In genomic region chr11:62614876-62615410, GRCm38 (mm10) we compare ENCODE assay signal across 12 mouse cellular contexts. TPM values are rescaled to one million over a fixed set of nuclear protein-coding genes. Genes with fewer than 3 reads are reported as not detected.
DNase-seq lines count a peak whose midpoint lies in the region; ATAC-seq and TF ChIP-seq lines count a peak whose summit lies in the region.
"Had no signal": no experiment of that assay in that cellular context is flagged by ENCODE, and none has a peak within 500 bp of the region (broad histone marks: within the 10 kb centered on the region; RNA-seq: fewer than 3 reads in every experiment).

No protein-coding gene starts in this region.

- peak overlapping the region; percentile 86; the same call in 1 of the 2 replicates for H3K27ac ChIP-seq in neural tube, embryonic 11.5 days (ENCODE audit: low read depth, low read length)
- peak overlapping the region; percentile 87 for H3K27ac ChIP-seq in forebrain, postnatal 0 days (ENCODE audit: low read depth, low read length)
- H3K27ac ChIP-seq in midbrain, embryonic 11.5 days (ENCODE audit: low read depth, low read length): no peak overlapping the region

- no peak for DNase-seq in neural tube, embryonic 11.5 days (ENCODE audit: low spot score)
- no peak for DNase-seq in neural tube, embryonic 10.5 days (ENCODE audit: extremely low spot score, low spot score)
- DNase-seq in forebrain, postnatal 0 days: no peak
- no peak for DNase-seq in midbrain, embryonic 11.5 days (ENCODE audit: low spot score, missing footprints)
- DNase-seq in gastrocnemius, adult 8-10 months (ENCODE audit: low spot score in 2 of 2): no peak
- DNase-seq in left cerebral cortex, postnatal 4 days: no peak
- DNase-seq in kidney, adult 18-20 months: no peak
- DNase-seq: cerebellum, postnatal 36 days; kidney, adult 11 months; layer of hippocampus, adult 9-11 months; lung, postnatal 14 days had no signal

- WGBS in neural tube, embryonic 11.5 days: 87% methylated on average over 8 of the region's 8 CpGs
- WGBS in forebrain, postnatal 0 days: 66% methylated on average over 8 of the region's 8 CpGs
- 87% methylated on average over 8 of the region's 8 CpGs for WGBS in midbrain, embryonic 11.5 days

- intact Hi-C loops in left cerebral cortex, postnatal 4 days (cut with DNase I): loop anchor here (5.0 kb wide), 2 partner anchors 32 to 62 kb away; partner anchors contain the start of genes Lrrc75a and Mmgt2

- no peak for TF ChIP-seq CTCF in forebrain, postnatal 0 days (IDR thresholded peaks at IDR 0.05; ENCODE audit: low read depth)

- H3K4me1 ChIP-seq in neural tube, embryonic 11.5 days (ENCODE audit: control insufficient read depth, insufficient read depth, low read length): peaks cover 19% of the 10 kb centered on the region
- peaks cover 13% of the 10 kb centered on the region for H3K4me1 ChIP-seq in forebrain, postnatal 0 days (ENCODE audit: insufficient read depth)
- peaks cover 23% of the 10 kb centered on the region for H3K4me1 ChIP-seq in midbrain, embryonic 11.5 days (ENCODE audit: control insufficient read depth, insufficient read depth, low read length)

- H3K4me2 ChIP-seq in neural tube, embryonic 11.5 days (ENCODE audit: low read depth): no peak overlapping the region
- H3K4me2 ChIP-seq in forebrain, postnatal 0 days (ENCODE audit: low read depth): no peak overlapping the region
- H3K4me2 ChIP-seq in midbrain, embryonic 11.5 days: no peak overlapping the region

- no peak for ATAC-seq in neural tube, embryonic 11.5 days (ENCODE audit: insufficient read depth, low FRiP score, low TSS enrichment)
- no peak for ATAC-seq in forebrain, postnatal 0 days
- ATAC-seq in midbrain, embryonic 11.5 days (ENCODE audit: low FRiP score): no peak

- H3K9ac ChIP-seq in neural tube, embryonic 11.5 days (ENCODE audit: low read length): no peak overlapping the region; the same call in 1 of the 2 replicates
- H3K9ac ChIP-seq in forebrain, postnatal 0 days: no peak overlapping the region
- H3K9ac ChIP-seq in midbrain, embryonic 11.5 days (ENCODE audit: low read length): peak overlapping the region; percentile 62

- peaks cover 3% of the 10 kb centered on the region; the same call in 1 of the 2 replicates for H3K36me3 ChIP-seq in neural tube, embryonic 11.5 days (ENCODE audit: control insufficient read depth, insufficient read depth, low read length)
- H3K36me3 ChIP-seq in forebrain, postnatal 0 days (ENCODE audit: insufficient read depth): 0 out of 2 replicates have a peak, but pooled peaks cover 8% of the 10 kb centered on the region
- H3K36me3 ChIP-seq in midbrain, embryonic 11.5 days (ENCODE audit: control insufficient read depth, insufficient read depth, low read length): 0 out of 2 replicates have a peak, but pooled peaks cover 5% of the 10 kb centered on the region

- no peak overlapping the region for H3K4me3 ChIP-seq in neural tube, embryonic 11.5 days (ENCODE audit: low read depth, low read length)
- no peak overlapping the region for H3K4me3 ChIP-seq in forebrain, postnatal 0 days (ENCODE audit: low read depth, low read length)
- H3K4me3 ChIP-seq in midbrain, embryonic 11.5 days (ENCODE audit: low read depth, low read length): no peak overlapping the region
- H3K4me3 ChIP-seq: myocyte had no signal

- H3K9me3 ChIP-seq in neural tube, embryonic 11.5 days (ENCODE audit: control insufficient read depth, low read length): no peaks in the 10 kb centered on the region
- no peaks in the 10 kb centered on the region for H3K9me3 ChIP-seq in forebrain, postnatal 0 days (ENCODE audit: low read length)
- H3K9me3 ChIP-seq in midbrain, embryonic 11.5 days (ENCODE audit: control insufficient read depth, low read length): no peaks in the 10 kb centered on the region

- no peaks in the 10 kb centered on the region for H3K27me3 ChIP-seq in neural tube, embryonic 11.5 days (ENCODE audit: control insufficient read depth, insufficient read depth, low read length)
- no peaks in the 10 kb centered on the region for H3K27me3 ChIP-seq in forebrain, postnatal 0 days (ENCODE audit: insufficient read depth, low read length)
- no peaks in the 10 kb centered on the region for H3K27me3 ChIP-seq in midbrain, embryonic 11.5 days (ENCODE audit: control insufficient read depth, insufficient read depth, low read length)

RNA-seq across cellular contexts. Expression of gene Lrrc75a, which starts 33.4 kb away (rescaled TPM):
- polyA plus RNA-seq in neural tube, embryonic 11.5 days (2014; fragmentation: Nextera tagmentation; extraction: Ambion mirVana): 12.3 and 13.6 TPM in 2 replicates
- total RNA-seq in forebrain, postnatal 0 days (2014; rRNA removed): 13.2 and 18.1 TPM in 2 replicates
- polyA plus RNA-seq in forebrain, postnatal 0 days (2015; fragmentation: Nextera tagmentation; extraction: Ambion mirVana): 6.5 and 7.1 TPM in 2 replicates
- 12.5 and 12.6 TPM in 2 replicates for polyA plus RNA-seq in midbrain, embryonic 11.5 days (2014; fragmentation: Nextera tagmentation; extraction: Ambion mirVana)
- 1 to 10 TPM; 2.7 to 4.6 (median 3.0) TPM for total RNA-seq in gastrocnemius, adult 8-10 months (2022)
- 10 to 100 TPM; 14.4 to 16.7 TPM for total RNA-seq in left cerebral cortex, postnatal 4 days (2021)

RNA-seq across cellular contexts. Expression of gene Mmgt2, which starts 33.5 kb away (rescaled TPM):
- polyA plus RNA-seq in neural tube, embryonic 11.5 days (2014; fragmentation: Nextera tagmentation; extraction: Ambion mirVana): 39.5 and 47.0 TPM in 2 replicates
- total RNA-seq in forebrain, postnatal 0 days (2014; rRNA removed): 22.6 and 37.0 TPM in 2 replicates
- 22.4 and 23.3 TPM in 2 replicates for polyA plus RNA-seq in forebrain, postnatal 0 days (2015; fragmentation: Nextera tagmentation; extraction: Ambion mirVana)
- 38.5 and 43.8 TPM in 2 replicates for polyA plus RNA-seq in midbrain, embryonic 11.5 days (2014; fragmentation: Nextera tagmentation; extraction: Ambion mirVana)
- 1 to 10 TPM; 5.3 to 7.2 (median 6.5) TPM for total RNA-seq in gastrocnemius, adult 8-10 months (2022)
- 10 to 100 TPM; 18.1 to 19.6 TPM for total RNA-seq in left cerebral cortex, postnatal 4 days (2021)

RNA-seq across cellular contexts. Expression of gene Trpv2, which starts 40.7 kb away (rescaled TPM):
- 10.0 and 11.7 TPM in 2 replicates for polyA plus RNA-seq in neural tube, embryonic 11.5 days (2014; fragmentation: Nextera tagmentation; extraction: Ambion mirVana)
- total RNA-seq in forebrain, postnatal 0 days (2014; rRNA removed): 38.1 and 46.6 TPM in 2 replicates
- 21.6 and 26.2 TPM in 2 replicates for polyA plus RNA-seq in forebrain, postnatal 0 days (2015; fragmentation: Nextera tagmentation; extraction: Ambion mirVana)
- polyA plus RNA-seq in midbrain, embryonic 11.5 days (2014; fragmentation: Nextera tagmentation; extraction: Ambion mirVana): 4.9 and 5.4 TPM in 2 replicates
- total RNA-seq in gastrocnemius, adult 8-10 months (2022): 1 to 10 TPM in 2 of 4 experiments, under 1 TPM in 2; 0.46 to 1.3 (median 0.95) TPM
- 10 to 100 TPM; 36.9 to 40.4 TPM for total RNA-seq in left cerebral cortex, postnatal 4 days (2021)

Comparison
In these comparisons a context has a peak if more than half of its experiments do, and no peak if none do; other contexts are left out.
1. RNA of gene Trpv2, which starts 40.7 kb away (total RNA-seq): 38.1 to 46.6 TPM in forebrain, postnatal 0 days and 36.9 to 40.4 TPM in left cerebral cortex, postnatal 4 days; 0.46 to 1.3 TPM in gastrocnemius, adult 8-10 months; every median in the first group is over 10 times any median in the second.